Mouse (Mus musculus): ENCODE results near the gene Dop1a.

Gene Dop1a
- long read RNA-seq, experiment 1, partial matches to known transcripts: 1 of 4 reads
- long read RNA-seq, experiment 1, other reads (novel, unspliced or antisense): 3 of 4 reads
- long read RNA-seq, experiment 2, partial matches to known transcripts: 1 of 4 reads
- long read RNA-seq, experiment 2, other reads (novel, unspliced or antisense): 3 of 4 reads

- intact Hi-C loops (cut with DNase I): loop anchor here (5.0 kb wide), 1 partner anchor 105 kb away; the partner anchor contains the start of genes Pgm3 and Rwdd2a
These were observed at the start of gene Dop1a for GRCm38 (mm10) chr9:86466990-86467870. TSS of gene Dop1a (plus strand) at chr9:86467154.

- intact Hi-C loops (cut with DNase I): no loop called here
These were observed 49.0 kb upstream of the Dop1a start for GRCm38 (mm10) chr9:86417971-86418370.

GRCm38 (mm10) chr9:86419366-86419765 lies 47.6 kb upstream of the Dop1a start:
- intact Hi-C loops (cut with DNase I): no loop called here

GRCm38 (mm10) chr9:86423331-86423730 lies 43.6 kb upstream of the Dop1a start:
- intact Hi-C loops (cut with DNase I): no loop called here

- intact Hi-C loops (cut with DNase I): no loop called here
These were observed 31.4 kb upstream of the Dop1a start for GRCm38 (mm10) chr9:86435510-86435909.

- intact Hi-C loops (cut with DNase I): no loop called here
These were observed 30.3 kb upstream of the Dop1a start for GRCm38 (mm10) chr9:86436608-86437007.

GRCm38 (mm10) chr9:86438337-86439009 lies 28.5 kb upstream of the Dop1a start:
- intact Hi-C loops (cut with DNase I): no loop called here

GRCm38 (mm10) chr9:86442248-86442647 lies 24.7 kb upstream of the Dop1a start:
- intact Hi-C loops (cut with DNase I): loop anchor here (10.0 kb wide), 1 partner anchor 567 kb away; no protein-coding TSS in a partner anchor

GRCm38 (mm10) chr9:86446847-86447246 lies 20.1 kb upstream of the Dop1a start:
- intact Hi-C loops (cut with DNase I): loop anchor here (10.0 kb wide), 1 partner anchor 572 kb away; no protein-coding TSS in a partner anchor

- intact Hi-C loops (cut with DNase I): loop anchor here (10.0 kb wide), 1 partner anchor 573 kb away; no protein-coding TSS in a partner anchor
These were observed 19.5 kb upstream of the Dop1a start for GRCm38 (mm10) chr9:86447431-86447830.

- intact Hi-C loops (cut with DNase I): loop anchor here (10.0 kb wide), 1 partner anchor 575 kb away; no protein-coding TSS in a partner anchor
These were observed 17.4 kb upstream of the Dop1a start for GRCm38 (mm10) chr9:86449581-86449980.

GRCm38 (mm10) chr9:86451094-86451493 lies 15.9 kb upstream of the Dop1a start:
- intact Hi-C loops (cut with DNase I): loop anchor here (1.0 kb wide), 1 partner anchor 672 kb away; no protein-coding TSS in a partner anchor

GRCm38 (mm10) chr9:86451617-86452016 lies 15.3 kb upstream of the Dop1a start:
- intact Hi-C loops (cut with DNase I): loop anchor here (1.0 kb wide), 1 partner anchor 672 kb away; no protein-coding TSS in a partner anchor

GRCm38 (mm10) chr9:86453626-86454025 lies 13.3 kb upstream of the Dop1a start:
- intact Hi-C loops (cut with DNase I): no loop called here

- intact Hi-C loops (cut with DNase I): loop anchor here (5.0 kb wide), 1 partner anchor 108 kb away; the partner anchor contains the start of genes Pgm3 and Rwdd2a
These were observed 2.5 kb upstream of the Dop1a start, which contains the start of gene Ube2cbp for GRCm38 (mm10) chr9:86464151-86465105. TSS of gene Ube2cbp (minus strand) at chr9:86464950.

GRCm38 (mm10) chr9:86475956-86476355 lies 9.0 kb downstream of the Dop1a start:
- intact Hi-C loops (cut with DNase I): no loop called here

- intact Hi-C loops (cut with DNase I): no loop called here
These were observed 9.8 kb downstream of the Dop1a start for GRCm38 (mm10) chr9:86476763-86477162.

- intact Hi-C loops (cut with DNase I): no loop called here
These were observed 11.6 kb downstream of the Dop1a start for GRCm38 (mm10) chr9:86478414-86479093.

- intact Hi-C loops (cut with DNase I): no loop called here
These were observed 15.3 kb downstream of the Dop1a start for GRCm38 (mm10) chr9:86482236-86482635.

GRCm38 (mm10) chr9:86491740-86492139 lies 24.8 kb downstream of the Dop1a start:
- intact Hi-C loops (cut with DNase I): no loop called here
